Mouse (Mus musculus) heart, embryonic 15.5 days (tissue): ENCODE results near the gene Dock1. TPM values are rescaled to one million over a fixed set of nuclear protein-coding genes. Genes with fewer than 3 reads are reported as not detected.

Source experiments
- ATAC-seq: fragments of 200-750 bp; cut with Nextera tagmentation; replicated peaks from 2 replicates; pipeline ENCODE4 v1.8.0; 2017; ENCODE audit warnings: low read depth, moderate TSS enrichment; ENCODE audit not compliant: insufficient number of reproducible peaks, insufficient read depth, low FRiP score
- H3K27ac ChIP-seq: fragments of 300-500 bp; sonication (generic); 2 replicates; pipeline ENCODE4 v1.5.1; 2015; ENCODE audit warnings: mild to moderate bottlenecking, inconsistent platforms
- H3K27me3 ChIP-seq: fragments of 300-500 bp; sonication (generic); 2 replicates; pipeline ENCODE4 v1.6.1; 2015; ENCODE audit warnings: inconsistent platforms
- H3K36me3 ChIP-seq: fragments of 300-500 bp; sonication (generic); 2 replicates; pipeline ENCODE4 v1.6.1; 2015; ENCODE audit warnings: mild to moderate bottlenecking, inconsistent platforms
- H3K4me1 ChIP-seq: fragments of 300-500 bp; sonication (generic); replicated peaks from 2 replicates; pipeline ENCODE4 v1.6.1; 2015; ENCODE audit warnings: inconsistent platforms
- H3K4me2 ChIP-seq: fragments of 300-500 bp; sonication (generic); 2 replicates; pipeline ENCODE4 v1.6.1; 2015; ENCODE audit warnings: inconsistent platforms, mild to moderate bottlenecking, moderate library complexity
- H3K4me3 ChIP-seq: fragments of 300-500 bp; sonication (generic); 2 replicates; pipeline ENCODE4 v1.5.1; 2015; ENCODE audit warnings: mild to moderate bottlenecking, inconsistent platforms
- H3K9ac ChIP-seq: fragments of 300-500 bp; sonication (generic); 2 replicates; pipeline ENCODE4 v1.6.1; 2015; ENCODE audit warnings: mild to moderate bottlenecking, inconsistent platforms
- H3K9me3 ChIP-seq: fragments of 300-500 bp; sonication (generic); replicated peaks from 2 replicates; pipeline ENCODE4 v1.6.1; 2016; ENCODE audit warnings: inconsistent platforms
- WGBS: fragments of 180-500 bp; shearing (Covaris S2); methylation state at CpG from one replicate; pipeline ENCODE4 v1.1.7; 2015; ENCODE audit warnings: mixed read lengths; 5-methylcytosine and 5-hydroxymethylcytosine counted together
- polyA plus RNA-seq: library from polyadenylated mRNA; unstranded; fragments of >200 nt; fragmentation: Nextera tagmentation; extraction: Ambion mirVana; gene quantifications from 2 replicates; pipeline ENCODE4 v1.2.1, GENCODE M21; 2015

Dock1 gene
- polyA plus RNA-seq, 1 experiment from 2014 or later: 18.3 TPM

DNA sequence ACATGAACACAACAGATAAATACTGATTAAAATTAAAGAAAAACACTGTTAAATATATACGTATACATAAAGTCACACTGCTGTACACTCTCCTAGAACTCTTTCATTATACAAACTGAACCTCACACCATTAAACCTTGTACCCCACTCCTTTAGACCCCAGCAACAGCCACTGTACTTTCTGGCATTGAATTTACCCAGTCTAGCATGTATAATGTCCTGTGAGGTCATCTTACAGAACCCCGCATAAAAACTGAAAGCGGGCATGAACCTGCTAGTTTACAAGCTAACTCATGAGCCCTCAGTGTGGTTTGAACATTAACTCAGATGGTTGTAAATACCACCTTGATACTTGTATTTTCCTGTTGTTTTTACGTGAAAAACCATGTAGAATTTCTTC, 489.2 kb downstream of the Dock1 start:
- 89% methylated on average over 4 of the region's 4 CpGs for WGBS
- no peak overlapping the region for H3K27ac ChIP-seq
- H3K27me3 ChIP-seq: no peaks in the 10 kb centered on the region
- peaks cover 5% of the 10 kb centered on the region; the same call in 1 of the 2 replicates for H3K36me3 ChIP-seq
- H3K9me3 ChIP-seq: no peaks in the 10 kb centered on the region
- no peak overlapping the region for H3K4me3 ChIP-seq
- ATAC-seq: no peak
- no peak overlapping the region for H3K4me2 ChIP-seq
- H3K4me1 ChIP-seq: no peaks in the 10 kb centered on the region
- no peak overlapping the region for H3K9ac ChIP-seq

DNA sequence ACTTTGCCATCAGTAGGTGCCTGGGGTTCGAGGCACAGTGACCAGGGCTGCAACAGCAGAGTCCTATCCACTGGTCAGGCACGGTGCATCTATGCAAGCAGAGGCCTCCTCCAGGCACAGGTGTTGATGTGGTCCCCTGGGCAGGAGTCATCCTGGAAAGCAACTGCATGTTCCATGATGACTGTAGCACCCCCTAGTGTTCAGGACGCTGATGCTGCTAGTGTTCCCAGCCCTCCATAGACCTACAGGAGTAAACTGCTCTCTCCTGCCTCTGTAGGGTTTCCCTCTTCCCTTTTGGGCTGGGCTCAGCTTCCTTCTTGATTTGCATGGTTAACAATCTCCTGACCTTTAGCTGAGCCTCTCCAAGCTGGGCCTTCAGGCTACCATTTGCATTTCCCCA, 494.7 kb downstream of the Dock1 start:
- Histone ChIP-seq H3K4me1 (no peaks in the 10 kb centered on the region), H3K36me3 (peaks cover 24% of the 10 kb centered on the region)

DNA sequence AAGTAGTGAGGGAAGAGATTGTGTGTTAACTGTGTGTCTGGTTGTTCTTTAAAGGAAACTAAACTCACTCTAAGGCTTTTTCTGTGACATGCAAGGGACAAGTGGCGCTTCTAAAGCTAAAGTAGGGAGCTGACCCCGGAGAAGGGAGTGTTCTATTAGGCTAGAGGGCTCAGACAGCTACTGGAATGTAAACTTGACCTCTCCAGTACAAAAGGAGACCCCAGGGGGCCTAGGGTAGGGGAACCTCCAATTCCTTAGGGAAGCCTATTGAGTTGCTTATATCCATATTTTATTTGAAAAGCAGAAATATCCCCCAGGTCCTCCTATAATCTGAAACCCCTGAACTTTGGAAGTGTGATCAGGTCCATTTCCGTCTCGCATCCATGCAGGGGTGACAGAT, 499.5 kb downstream of the Dock1 start:
- ATAC-seq: no peak
- Histone ChIP-seq H3K36me3 (peaks cover 20% of the 10 kb centered on the region), H3K9me3 (no peaks in the 10 kb centered on the region), H3K4me1 (0 out of 2 replicates have a peak, but pooled peaks cover 5% of the 10 kb centered on the region), H3K4me2 (no peak overlapping the region), H3K27me3 (no peaks in the 10 kb centered on the region), H3K9ac (no peak overlapping the region), H3K27ac (no peak overlapping the region), H3K4me3 (no peak overlapping the region)
- 79% methylated on average over 4 of the region's 4 CpGs for WGBS

More for the DNA sequence above, 494.7 kb downstream of the Dock1 start:
- Histone ChIP-seq H3K27ac (no peak overlapping the region), H3K9ac (no peak overlapping the region), H3K4me2 (no peak overlapping the region), H3K4me3 (no peak overlapping the region), H3K9me3 (no peaks in the 10 kb centered on the region), H3K27me3 (no peaks in the 10 kb centered on the region)
- WGBS: 34% methylated on average over 3 of the region's 3 CpGs
- ATAC-seq: 0 out of 2 replicates have a peak, but pooled peaks have one; percentile 18

DNA sequence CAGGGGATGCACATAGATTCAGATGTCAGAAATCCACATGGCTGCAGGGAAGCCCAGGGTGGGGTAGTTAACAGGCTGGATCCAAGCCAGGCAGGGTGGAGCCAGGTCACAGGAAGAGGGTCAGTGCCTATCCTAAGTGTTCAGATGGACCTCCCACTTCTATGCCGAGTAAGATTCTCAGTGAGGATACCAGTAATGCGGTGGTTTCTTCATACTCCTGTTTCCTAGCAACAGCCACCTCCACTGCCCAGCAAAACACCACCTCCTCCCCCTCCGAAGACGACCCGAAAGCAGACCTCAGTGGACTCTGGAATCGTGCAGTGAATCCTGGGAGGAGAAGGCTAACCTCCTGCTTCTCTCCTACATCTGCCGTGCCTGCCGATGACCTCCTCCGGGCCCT, 501.8 kb downstream of the Dock1 start:
- no peak for ATAC-seq
- H3K4me2 ChIP-seq: no peak overlapping the region
- no peak overlapping the region for H3K4me3 ChIP-seq
- H3K27me3 ChIP-seq: no peaks in the 10 kb centered on the region
- 61% methylated on average over 9 of the region's 9 CpGs for WGBS
- H3K27ac ChIP-seq: no peak overlapping the region
- peaks cover 18% of the 10 kb centered on the region for H3K36me3 ChIP-seq
- 0 out of 2 replicates have a peak, but pooled peaks cover 5% of the 10 kb centered on the region for H3K4me1 ChIP-seq
- H3K9me3 ChIP-seq: no peaks in the 10 kb centered on the region
- no peak overlapping the region for H3K9ac ChIP-seq

DNA sequence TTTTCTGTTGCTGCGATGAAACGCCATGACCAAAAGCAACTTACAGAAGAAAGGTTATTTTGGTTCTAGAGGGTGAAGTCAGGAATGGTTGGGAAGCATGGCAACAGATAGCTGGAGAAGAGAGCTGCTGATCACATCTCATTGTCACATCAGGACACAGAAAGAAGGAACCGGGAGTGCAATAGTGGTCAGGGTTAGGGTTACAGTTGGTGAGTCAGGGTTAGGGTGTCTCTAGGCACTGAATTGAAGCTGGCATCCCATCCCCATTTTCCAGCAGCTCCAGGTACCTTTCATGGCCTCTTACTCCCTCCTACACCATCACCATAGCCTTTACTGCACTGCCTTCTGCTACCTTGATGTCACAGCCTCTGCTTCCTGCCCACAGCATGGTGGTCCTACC, 523.7 kb downstream of the Dock1 start:
- Histone ChIP-seq H3K36me3 (no peaks in the 10 kb centered on the region), H3K9me3 (no peaks in the 10 kb centered on the region), H3K9ac (no peak overlapping the region), H3K27ac (no peak overlapping the region), H3K4me3 (no peak overlapping the region), H3K27me3 (no peaks in the 10 kb centered on the region), H3K4me1 (no peaks in the 10 kb centered on the region), H3K4me2 (no peak overlapping the region)
- ATAC-seq: no peak
- 90% methylated on average over 3 of the region's 3 CpGs for WGBS

DNA sequence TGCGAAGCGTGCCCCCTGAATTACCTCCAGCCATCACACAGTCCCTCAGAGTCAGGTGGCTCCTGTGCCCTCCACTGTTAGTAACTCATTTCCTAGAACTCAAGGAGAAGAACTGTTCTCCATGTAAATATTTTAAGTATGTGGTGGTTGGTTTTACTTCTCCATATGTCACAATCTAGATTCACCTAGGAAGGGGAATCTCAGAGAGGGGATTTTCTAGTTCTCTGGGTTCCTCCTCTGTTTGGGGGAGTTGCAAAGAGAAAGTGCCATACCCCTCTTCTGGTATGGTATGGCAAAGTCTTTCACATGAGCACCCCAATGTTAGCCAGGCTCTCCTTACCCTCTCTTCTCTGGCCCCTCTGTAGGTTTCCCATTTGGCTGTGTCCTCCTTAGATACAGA, 525.2 kb downstream of the Dock1 start:
- Histone ChIP-seq H3K36me3 (no peaks in the 10 kb centered on the region), H3K9me3 (no peaks in the 10 kb centered on the region), H3K9ac (no peak overlapping the region), H3K4me1 (no peaks in the 10 kb centered on the region), H3K4me3 (no peak overlapping the region), H3K27ac (no peak overlapping the region), H3K27me3 (no peaks in the 10 kb centered on the region), H3K4me2 (no peak overlapping the region)
- WGBS: 84% methylated on average over 2 of the region's 2 CpGs
- ATAC-seq: no peak

DNA sequence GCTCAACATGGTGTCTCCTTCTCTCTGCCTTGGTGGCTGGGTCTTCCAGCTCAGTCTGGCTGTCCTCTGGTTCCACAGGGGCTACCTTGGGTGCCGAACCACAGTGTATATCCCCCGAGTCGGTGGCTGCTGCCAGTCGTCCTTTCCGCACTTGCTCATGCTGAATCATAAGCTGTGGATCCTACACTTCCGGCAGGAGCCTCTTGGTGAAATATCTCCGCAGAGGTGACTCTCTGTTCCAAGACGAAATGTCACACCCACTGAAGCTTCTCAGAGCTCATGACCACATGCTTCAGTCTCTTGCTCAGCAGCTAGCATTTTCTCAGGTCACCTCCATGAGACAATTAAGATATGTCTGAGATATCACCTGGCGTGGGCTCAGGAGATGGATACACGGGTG, 526.4 kb downstream of the Dock1 start:
- WGBS: 79% methylated on average over 10 of the region's 10 CpGs
- Histone ChIP-seq H3K4me1 (no peaks in the 10 kb centered on the region), H3K4me2 (no peak overlapping the region)

DNA sequence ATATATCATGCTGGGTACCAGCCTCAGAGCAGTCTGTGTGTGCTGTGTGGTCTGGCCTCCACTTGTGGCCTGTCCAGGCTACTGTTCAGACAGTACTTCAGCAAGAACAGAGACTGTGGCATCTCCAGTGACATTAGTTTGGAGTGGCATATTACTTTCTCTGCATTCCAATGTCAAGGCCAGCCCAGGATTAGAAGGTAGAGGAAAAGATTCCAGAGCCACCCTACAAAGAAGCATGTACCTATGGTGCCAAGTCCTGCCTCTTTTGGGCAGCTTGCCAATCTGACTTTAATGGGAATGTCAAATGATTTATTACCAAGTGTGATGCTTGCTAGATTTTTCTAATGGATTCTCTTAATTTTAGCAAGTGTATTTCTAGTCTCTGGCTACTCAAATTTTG, 533.5 kb downstream of the Dock1 start:
- H3K27ac ChIP-seq: no peak overlapping the region
- peaks cover 12% of the 10 kb centered on the region for H3K4me1 ChIP-seq
- no peak overlapping the region for H3K4me2 ChIP-seq
- ATAC-seq: 0 out of 2 replicates have a peak, but pooled peaks have one; percentile 50
- H3K9ac ChIP-seq: no peak overlapping the region
- H3K4me3 ChIP-seq: no peak overlapping the region
- no peaks in the 10 kb centered on the region for H3K27me3 ChIP-seq
- no peaks in the 10 kb centered on the region for H3K36me3 ChIP-seq
- H3K9me3 ChIP-seq: no peaks in the 10 kb centered on the region

More for the DNA sequence above, 526.4 kb downstream of the Dock1 start:
- ATAC-seq: no peak
- H3K36me3 ChIP-seq: no peaks in the 10 kb centered on the region
- H3K9me3 ChIP-seq: no peaks in the 10 kb centered on the region
- H3K9ac ChIP-seq: no peak overlapping the region
- H3K27ac ChIP-seq: no peak overlapping the region
- H3K27me3 ChIP-seq: no peaks in the 10 kb centered on the region
- H3K4me3 ChIP-seq: no peak overlapping the region

DNA sequence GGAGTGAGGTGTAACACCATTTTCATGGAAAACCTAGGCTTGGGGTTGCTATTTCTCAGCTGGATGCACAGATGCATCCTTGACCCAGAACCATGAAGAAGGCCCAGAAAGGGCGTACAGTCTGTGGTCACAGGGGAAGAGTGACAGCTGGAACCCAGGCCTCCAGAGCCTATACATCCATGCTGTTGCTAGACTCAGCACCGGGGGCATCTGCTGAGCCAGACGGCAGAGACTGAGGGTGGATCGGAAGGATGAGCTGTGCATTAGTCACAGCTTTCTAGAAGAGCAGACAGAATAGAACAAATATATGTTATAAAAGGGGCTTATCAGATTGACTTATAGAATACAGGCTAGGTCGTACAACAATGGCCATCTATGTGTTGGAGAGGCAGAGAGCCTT, 534.7 kb downstream of the Dock1 start:
- no peak overlapping the region for H3K9ac ChIP-seq
- no peak overlapping the region for H3K27ac ChIP-seq
- peaks cover 12% of the 10 kb centered on the region for H3K4me1 ChIP-seq
- H3K36me3 ChIP-seq: no peaks in the 10 kb centered on the region
- H3K4me3 ChIP-seq: no peak overlapping the region
- no peaks in the 10 kb centered on the region for H3K27me3 ChIP-seq
- H3K4me2 ChIP-seq: no peak overlapping the region
- no peak for ATAC-seq
- H3K9me3 ChIP-seq: no peaks in the 10 kb centered on the region
- WGBS: 82% methylated on average over 5 of the region's 5 CpGs

DNA sequence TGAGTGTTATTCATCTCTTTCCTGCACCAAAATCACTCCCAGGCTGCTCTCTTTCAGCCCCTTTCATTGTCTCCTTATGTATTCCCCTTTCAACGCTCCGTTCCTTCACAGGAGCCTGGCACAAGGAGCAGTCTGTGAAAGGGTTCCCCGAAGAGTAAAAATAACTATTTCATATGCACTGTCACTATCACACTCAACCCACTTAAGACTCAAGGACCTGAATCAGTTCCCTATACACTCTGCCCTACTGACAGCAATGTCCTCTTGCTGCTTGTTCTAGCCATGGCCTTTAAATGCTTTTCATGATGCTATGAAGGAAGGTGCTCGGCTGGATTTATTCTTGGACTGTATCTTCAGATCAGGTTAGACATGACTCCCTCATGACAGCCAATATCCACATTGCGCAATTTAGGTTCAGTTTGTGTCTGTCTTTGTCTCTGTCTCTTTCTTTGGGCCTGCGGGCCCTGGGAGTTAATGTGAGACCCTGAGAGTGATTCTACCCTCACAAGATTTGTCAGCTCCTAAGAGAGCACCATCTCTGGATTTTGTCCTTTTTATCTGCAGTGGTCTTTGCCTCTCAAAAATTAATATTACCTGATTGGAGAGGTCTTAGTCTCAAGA, 538.6 kb downstream of the Dock1 start:
- Histone ChIP-seq H3K4me2 (no peak overlapping the region), H3K4me3 (no peak overlapping the region), H3K27me3 (no peaks in the 10 kb centered on the region), H3K9ac (no peak overlapping the region), H3K4me1 (peaks cover 9% of the 10 kb centered on the region), H3K9me3 (no peaks in the 10 kb centered on the region), H3K36me3 (no peaks in the 10 kb centered on the region), H3K27ac (no peak overlapping the region)
- peak; percentile 51; the same call in 1 of the 2 replicates for ATAC-seq
- 60% methylated on average over 6 of the region's 6 CpGs for WGBS

DNA sequence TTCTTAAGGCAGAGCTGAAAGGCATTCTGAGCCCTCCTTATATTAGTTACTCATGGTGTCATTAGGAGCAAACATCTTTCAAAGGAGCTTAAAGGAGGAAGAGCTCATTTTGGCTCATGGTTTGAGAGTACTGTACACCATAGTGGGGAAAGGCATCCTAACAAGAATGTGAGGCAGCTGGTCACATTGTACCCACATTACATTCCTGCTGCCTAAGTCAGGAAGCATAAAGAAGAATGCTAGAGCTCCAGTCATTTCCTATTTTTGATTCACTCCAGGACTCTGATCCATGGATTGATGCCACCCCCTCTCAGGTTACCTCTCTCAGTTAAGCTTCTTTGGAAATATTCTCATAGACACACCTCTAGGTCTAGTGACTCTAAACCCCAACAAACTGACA, 539.8 kb downstream of the Dock1 start:
- no peaks in the 10 kb centered on the region for H3K27me3 ChIP-seq

DNA sequence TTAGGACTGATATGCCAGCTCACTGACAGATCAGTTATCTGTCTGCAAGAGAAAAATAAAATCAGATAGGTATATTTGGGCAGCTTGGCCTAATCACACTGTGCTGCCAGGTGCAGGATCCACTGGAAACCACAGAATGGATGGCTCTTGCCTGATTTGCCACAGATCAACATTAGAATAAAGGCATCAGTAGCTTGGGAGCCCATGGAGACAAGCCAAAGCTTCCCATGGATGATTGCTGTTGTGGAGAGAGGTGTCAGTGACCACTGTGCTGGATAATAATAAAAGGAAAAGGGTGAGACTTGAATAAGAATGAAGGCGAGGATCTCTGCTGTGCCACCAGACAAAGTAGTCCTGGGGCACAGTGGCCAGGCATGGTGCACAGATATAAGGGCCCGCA, 540.4 kb downstream of the Dock1 start:
- H3K4me1 ChIP-seq: peaks cover 7% of the 10 kb centered on the region

More for the DNA sequence above, 539.8 kb downstream of the Dock1 start:
- no peak for ATAC-seq
- no peaks in the 10 kb centered on the region for H3K9me3 ChIP-seq
- no peak overlapping the region for H3K27ac ChIP-seq
- no peak overlapping the region for H3K4me2 ChIP-seq
- no peak overlapping the region for H3K9ac ChIP-seq
- no peaks in the 10 kb centered on the region for H3K36me3 ChIP-seq
- peaks cover 7% of the 10 kb centered on the region for H3K4me1 ChIP-seq
- no peak overlapping the region for H3K4me3 ChIP-seq

More for the DNA sequence above, 540.4 kb downstream of the Dock1 start:
- Histone ChIP-seq H3K4me3 (no peak overlapping the region), H3K4me2 (no peak overlapping the region), H3K9me3 (no peaks in the 10 kb centered on the region), H3K36me3 (no peaks in the 10 kb centered on the region), H3K27ac (no peak overlapping the region), H3K27me3 (no peaks in the 10 kb centered on the region), H3K9ac (no peak overlapping the region)
- 91% methylated on average over 2 of the region's 2 CpGs for WGBS
- ATAC-seq: no peak
